Comparison of ENCODE assay signal across 8 mouse cellular contexts in the genomic region with DNA sequence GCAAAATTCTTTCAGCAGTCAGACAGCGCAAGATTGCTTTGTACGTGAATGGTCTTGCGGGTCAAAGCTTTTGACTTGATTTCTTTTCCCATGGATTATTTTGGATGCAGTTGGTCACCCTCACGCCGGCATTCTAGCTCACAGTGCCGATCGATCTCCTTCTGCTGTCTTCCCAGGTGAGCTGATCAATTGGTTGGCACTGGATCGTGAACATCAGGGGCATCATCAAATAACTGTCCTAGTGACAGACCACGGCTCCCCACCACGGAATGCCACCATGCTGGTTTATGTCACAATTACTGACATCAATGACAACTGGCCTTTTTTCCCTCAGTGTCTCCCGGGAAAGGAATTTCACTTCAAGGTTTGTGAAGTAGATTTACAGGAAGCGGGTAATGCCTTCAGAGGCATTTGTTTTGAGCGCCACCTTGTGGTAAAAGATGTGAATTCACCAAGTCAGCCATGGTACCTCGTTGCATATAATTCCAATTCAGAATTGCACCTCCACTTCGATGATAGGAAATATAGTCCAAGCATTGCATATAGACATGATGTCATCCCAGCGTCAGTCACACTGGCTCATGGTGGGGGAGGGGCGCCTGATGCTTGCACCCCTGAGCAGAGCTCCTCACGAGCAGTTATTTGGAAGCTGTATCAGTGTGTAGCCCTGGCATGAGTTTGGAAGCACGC.
DNase-seq lines count a peak whose midpoint lies in the region; ATAC-seq and TF ChIP-seq lines count a peak whose summit lies in the region.

No protein-coding gene starts in this region.

- no peaks in the 10 kb centered on the region for H3K36me3 ChIP-seq in intestine, embryonic 16.5 days (ENCODE audit: control insufficient read depth, insufficient read depth, low read length)
- no peaks in the 10 kb centered on the region for H3K36me3 ChIP-seq in midbrain, embryonic 10.5 days
- H3K36me3 ChIP-seq in small intestine, adult 2 months (ENCODE audit: control insufficient read depth, insufficient read depth, low read length) = no peaks in the 10 kb centered on the region

- no peak overlapping the region for H3K4me3 ChIP-seq in intestine, embryonic 16.5 days (ENCODE audit: low read length)
- no peak overlapping the region for H3K4me3 ChIP-seq in midbrain, embryonic 10.5 days
- no peak overlapping the region for H3K4me3 ChIP-seq in small intestine, adult 2 months (ENCODE audit: low read depth, low read length)

- H3K4me1 ChIP-seq in intestine, embryonic 16.5 days (ENCODE audit: control insufficient read depth, insufficient read depth, low read length) = 0 out of 2 replicates have a peak, but pooled peaks cover 2% of the 10 kb centered on the region
- H3K4me1 ChIP-seq in midbrain, embryonic 10.5 days = peaks cover 4% of the 10 kb centered on the region; the same call in 1 of the 2 replicates
- H3K4me1 ChIP-seq in small intestine, adult 2 months (ENCODE audit: control insufficient read depth, insufficient read depth, insufficient read length, low read length) = no peaks in the 10 kb centered on the region

- no peaks in the 10 kb centered on the region for H3K27me3 ChIP-seq in intestine, embryonic 16.5 days (replicated peaks; ENCODE audit: control insufficient read depth, insufficient read depth, low read length)
- H3K27me3 ChIP-seq in midbrain, embryonic 10.5 days (ENCODE audit: low read depth, poor library complexity, severe bottlenecking) = no peaks in the 10 kb centered on the region
- no peaks in the 10 kb centered on the region for H3K27me3 ChIP-seq in small intestine, adult 2 months (ENCODE audit: control insufficient read depth, insufficient read depth, low read length)

- H3K27ac ChIP-seq in intestine, embryonic 16.5 days (ENCODE audit: low read length) = no peak overlapping the region
- no peak overlapping the region for H3K27ac ChIP-seq in midbrain, embryonic 10.5 days (replicated peaks)
- H3K27ac ChIP-seq in small intestine, adult 2 months (ENCODE audit: insufficient read depth, low read depth, low read length) = no peak overlapping the region

- TF ChIP-seq CTCF in small intestine, adult 2 months (IDR thresholded peaks at IDR 0.05; ENCODE audit: extremely low read depth, insufficient read length, insufficient replicate concordance, low read depth, low read length) = peak; percentile 17; the same call in 1 of the 2 replicates

- no peak for TF ChIP-seq POLR2A in small intestine, adult 2 months (IDR thresholded peaks at IDR 0.05; ENCODE audit: low read depth, low read length)

- WGBS in intestine, embryonic 16.5 days = 35% methylated on average over 19 of the region's 19 CpGs
- WGBS in midbrain, embryonic 10.5 days = 46% methylated on average over 19 of the region's 19 CpGs
- WGBS in small intestine, adult 2 months = 38% methylated on average over 19 of the region's 19 CpGs

- no peak overlapping the region for H3K9ac ChIP-seq in intestine, embryonic 16.5 days (ENCODE audit: low read depth, low read length)

- peak; percentile 6 to 9 for DNase-seq in spleen, postnatal 36 days (ENCODE audit: low spot score in 2 of 2)
- DNase-seq in spleen, adult 12 weeks (ENCODE audit: low spot score) = no peak
- DNase-seq in embryo, embryonic 10 days (ENCODE audit: low spot score) = peak; percentile 84
- DNase-seq in left cerebral cortex, postnatal 10 days (ENCODE audit: extremely low spot score in 1 of 2, low spot score in 2 of 2) = peak; percentile 57 to 72
- DNase-seq in midbrain, embryonic 10.5 days (ENCODE audit: low spot score) = peak; percentile 58

- no peaks in the 10 kb centered on the region for H3K9me3 ChIP-seq in intestine, embryonic 16.5 days (ENCODE audit: control insufficient read depth, low read length)
- H3K9me3 ChIP-seq in midbrain, embryonic 10.5 days (replicated peaks) = no peaks in the 10 kb centered on the region

- peak; percentile 77 for ATAC-seq in granulocyte monocyte progenitor cell, adult 5-6 weeks (replicated peaks; ENCODE audit: poor library complexity, severe bottlenecking)
- peak; percentile 72 for ATAC-seq in intestine, embryonic 16.5 days

- intact Hi-C loops in left cerebral cortex, postnatal 10 days (cut with DNase I) = loop anchor here (2.0 to 5.0 kb wide), 2 partner anchors 163 to 276 kb away; no protein-coding TSS in a partner anchor

- H3K4me2 ChIP-seq in intestine, embryonic 16.5 days (ENCODE audit: low read depth, low read length) = 0 out of 2 replicates have a peak overlapping the region, but pooled peaks have one; percentile 26
